Mouse (Mus musculus) cortical plate, adult 2 months (tissue): ENCODE data around the gene Pcnx3.

Experiments used
- CTCF ChIP-seq: fragments of 200-500 bp; IDR thresholded peaks from 2 replicates; pipeline ENCODE4 v1.5.1; 2011; ENCODE audit warnings: mild to moderate bottlenecking, control low read depth, low read length; ENCODE audit not compliant: insufficient read depth; ENCODE audit errors: extremely low read depth
- POLR2A ChIP-seq: fragments of 200-500 bp; IDR thresholded peaks from 2 replicates; pipeline ENCODE4 v1.6.1; 2011; ENCODE audit warnings: mild to moderate bottlenecking, low read length, control low read depth; ENCODE audit not compliant: insufficient read depth; ENCODE audit errors: extremely low read depth

DNA sequence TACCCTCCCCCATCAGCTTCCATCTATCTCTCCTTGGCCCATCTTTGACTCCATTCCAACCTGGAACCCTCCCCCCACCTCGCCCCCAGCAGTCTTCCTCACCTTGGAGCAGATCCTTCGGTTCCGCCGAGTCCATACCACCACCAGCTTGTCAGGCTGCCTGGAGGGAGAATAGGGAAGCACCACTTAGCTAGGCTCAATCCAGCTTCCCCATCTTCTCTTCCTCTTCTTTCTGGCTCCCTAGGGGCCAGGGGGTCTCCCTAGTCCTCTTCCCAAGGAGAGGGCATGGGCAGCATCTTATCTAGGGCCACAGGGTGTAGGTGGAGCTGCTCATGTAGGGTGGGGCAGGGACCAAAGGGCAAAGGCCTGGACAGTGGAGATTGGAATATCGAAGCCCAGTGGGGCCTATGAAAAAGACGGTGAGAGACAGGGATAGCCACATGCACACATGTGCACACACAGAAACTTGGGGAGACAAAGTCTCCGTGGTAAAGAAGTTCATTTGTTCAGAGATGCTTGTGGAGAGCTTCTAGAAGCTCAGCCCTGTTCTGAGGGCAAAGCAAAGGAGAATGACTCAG lies 34.2 kb upstream of the Pcnx3 start:
- TF ChIP-seq CTCF: no peak
- no peak for TF ChIP-seq POLR2A
